Mouse (Mus musculus) thymus, postnatal 36 days (tissue): ENCODE measurements at regions not wholly inside any gene's neighbourhood (a gene's known extent, or its start where the extent isn't known, plus 50 kb on each side); places are given as distances from the start of the nearest gene placed in this dataset.

Source experiments
- DNase-seq, 2 experiments: peaks; one replicate each; pipeline ENCODE4 v3.0.0; 2022; ENCODE audit warnings: mixed read lengths in 2 of 2

DNA sequence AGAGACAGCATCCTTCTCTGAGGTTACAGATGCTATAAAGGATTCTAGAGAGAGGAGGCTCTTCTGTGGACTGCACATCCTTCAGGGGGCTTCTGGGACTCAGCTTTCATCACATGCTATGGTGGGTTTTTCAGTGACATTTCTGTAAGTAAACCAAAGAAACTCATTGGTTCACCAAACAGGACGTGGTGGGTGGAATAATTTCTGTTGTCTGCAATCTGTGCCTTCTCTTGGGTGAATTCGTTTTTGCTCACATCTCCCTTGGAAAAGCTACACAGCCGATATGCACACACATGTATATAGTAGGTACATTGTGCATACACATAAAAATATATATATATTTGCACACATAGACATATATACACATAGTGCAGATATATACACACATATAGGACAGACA is 110.2 kb downstream of the Chst1 start:
- DNase-seq, result no peak

GRCm38 (mm10) chr2:92711122-92711777 is 111.7 kb downstream of the Chst1 start:
- DNase-seq, result no peak

DNA sequence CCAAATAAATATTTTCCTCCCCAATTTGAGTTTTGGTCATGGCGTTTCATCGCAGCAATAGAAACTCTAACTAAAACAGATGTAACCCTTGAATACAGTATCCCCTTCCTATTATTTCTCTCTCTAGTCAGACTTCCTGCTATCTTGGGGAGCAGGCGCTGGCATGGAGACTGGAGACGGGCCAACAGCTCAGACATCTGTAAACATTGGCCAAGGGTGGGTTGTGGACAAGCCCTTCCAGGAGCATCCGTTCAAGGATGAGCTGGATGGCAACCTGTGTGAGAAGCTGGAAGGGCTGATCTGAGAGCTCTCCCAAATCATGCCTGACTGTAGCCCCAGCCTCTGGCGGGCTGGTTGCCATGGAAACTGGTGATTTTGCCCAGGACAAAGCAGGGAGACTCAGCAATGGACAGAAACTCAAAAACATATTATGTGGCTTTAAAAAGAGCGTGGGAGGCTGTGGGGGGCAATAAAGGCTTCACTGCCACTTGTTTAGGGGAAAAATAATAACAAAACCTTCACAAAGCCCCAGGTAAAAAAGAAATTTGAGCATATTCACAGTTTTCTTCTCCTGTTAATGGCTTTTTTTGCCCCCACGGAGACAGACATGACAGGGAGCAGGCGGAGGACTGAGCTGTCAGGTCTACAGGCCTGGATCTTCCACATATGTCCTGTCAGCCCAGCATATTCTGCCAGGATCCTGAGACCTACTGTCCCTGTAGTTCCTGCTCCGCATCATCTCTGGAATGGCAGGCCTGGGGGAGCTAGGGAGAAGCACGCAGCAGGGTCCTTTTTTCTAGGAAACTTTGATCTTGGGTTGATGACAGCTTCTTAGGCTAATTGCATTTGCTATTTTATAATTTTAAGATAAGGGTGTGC is 113.0 kb downstream of the Chst1 start:
- DNase-seq, result no peak

- DNase-seq, result no peak
These were observed 118.2 kb downstream of the Chst1 start for GRCm38 (mm10) chr2:92717706-92718105.

GRCm38 (mm10) chr2:92721951-92722350 is 122.4 kb downstream of the Chst1 start:
- DNase-seq, result no peak

DNA sequence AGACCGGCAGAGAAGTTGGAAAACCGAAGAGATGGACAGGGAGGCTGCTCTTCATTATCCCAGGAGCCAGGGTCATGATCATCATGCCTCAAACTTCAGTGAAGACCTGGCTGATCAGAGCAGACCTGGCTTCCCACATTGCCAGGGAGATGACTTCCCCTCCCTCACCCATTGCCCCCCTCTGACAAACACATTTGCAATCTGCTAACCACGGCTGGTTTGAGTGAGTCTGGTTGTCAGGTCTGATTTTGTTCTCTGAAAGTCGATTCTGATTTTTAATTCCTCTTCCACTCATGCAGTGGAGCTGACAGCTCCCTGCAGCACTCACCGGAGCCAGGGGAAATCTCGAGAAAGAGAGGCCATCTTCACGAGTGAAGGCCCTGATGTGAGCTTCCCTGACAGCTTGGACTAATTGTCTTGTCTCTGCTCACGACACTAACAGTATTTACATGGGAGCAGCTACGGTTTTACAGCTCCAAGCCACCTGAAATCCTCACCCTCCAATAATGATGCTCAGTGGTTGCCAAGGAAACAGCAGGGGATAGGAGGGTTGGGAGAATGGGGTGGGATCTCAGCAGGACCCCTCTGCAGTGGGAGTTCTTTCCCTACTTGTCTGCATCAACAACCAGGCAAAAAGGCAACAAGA is 124.2 kb downstream of the Chst1 start:
- no peak for DNase-seq

GRCm38 (mm10) chr2:92726640-92727039 is 127.1 kb downstream of the Chst1 start:
- no peak for DNase-seq

- DNase-seq, result no peak
These were observed 127.7 kb downstream of the Chst1 start for GRCm38 (mm10) chr2:92727241-92727640.

- no peak for DNase-seq
These were observed 128.9 kb downstream of the Chst1 start for GRCm38 (mm10) chr2:92728388-92728787.

DNA sequence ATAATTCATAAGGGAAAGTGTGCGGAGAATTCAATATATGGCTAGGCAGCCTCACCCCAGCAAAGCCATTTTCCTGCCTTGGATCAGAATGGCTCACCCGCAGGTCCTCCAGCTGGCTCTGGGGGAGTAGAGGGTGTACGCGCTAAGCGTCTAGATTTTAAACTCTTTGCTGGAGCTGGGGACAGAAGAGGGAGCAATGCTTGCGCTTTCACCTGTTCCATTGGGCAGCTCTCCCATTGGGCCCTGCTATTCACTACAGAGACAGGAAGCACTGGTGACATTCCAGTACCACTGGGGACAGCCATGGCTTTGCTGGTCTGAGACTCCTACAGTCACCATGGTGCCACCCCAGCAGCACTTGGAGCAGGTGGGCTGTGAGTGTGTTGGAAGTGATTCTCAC is 130.9 kb downstream of the Chst1 start:
- DNase-seq, result no peak

DNA sequence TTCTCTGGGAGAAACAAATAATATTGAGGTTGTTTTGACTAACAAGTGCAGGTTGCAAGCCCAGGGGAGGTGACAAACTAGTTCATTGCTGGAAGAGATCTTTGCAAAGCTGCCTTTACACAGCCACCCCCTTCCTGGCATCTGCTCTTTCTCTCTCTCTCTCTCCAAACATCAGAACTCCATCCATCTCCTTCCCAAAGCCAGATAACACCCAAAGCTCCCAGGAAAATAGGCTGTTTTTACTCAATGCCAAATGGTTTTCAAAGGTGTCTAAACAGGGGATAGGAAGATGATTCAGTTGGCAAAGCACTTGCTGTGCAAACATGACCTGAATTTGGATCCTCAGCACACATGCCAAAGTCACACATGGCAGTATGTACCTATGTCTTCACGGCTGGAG is 133.9 kb downstream of the Chst1 start:
- DNase-seq, result no peak

DNA sequence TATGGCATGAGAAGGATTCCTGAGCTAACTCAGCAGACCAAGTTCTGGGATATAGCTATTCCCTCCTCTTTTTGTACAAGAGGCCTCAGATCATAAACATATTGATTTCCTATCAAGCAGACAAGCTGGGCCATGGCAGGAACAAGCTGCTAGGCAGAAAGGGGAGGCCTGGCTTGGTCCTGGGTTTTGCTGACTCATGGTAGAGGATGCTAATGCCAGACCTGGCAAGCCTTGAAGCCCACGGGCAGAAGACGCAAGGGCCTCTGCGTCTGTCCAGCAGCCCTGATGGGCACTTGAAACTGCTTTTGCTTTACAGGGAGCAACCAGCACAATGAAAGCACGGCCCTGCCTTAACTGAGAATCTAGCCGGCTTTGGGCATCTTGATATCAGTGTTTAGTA is 136.3 kb downstream of the Chst1 start:
- no peak for DNase-seq

- DNase-seq, result no peak
These were observed 137.8 kb downstream of the Chst1 start for GRCm38 (mm10) chr2:92737301-92737700.

DNA sequence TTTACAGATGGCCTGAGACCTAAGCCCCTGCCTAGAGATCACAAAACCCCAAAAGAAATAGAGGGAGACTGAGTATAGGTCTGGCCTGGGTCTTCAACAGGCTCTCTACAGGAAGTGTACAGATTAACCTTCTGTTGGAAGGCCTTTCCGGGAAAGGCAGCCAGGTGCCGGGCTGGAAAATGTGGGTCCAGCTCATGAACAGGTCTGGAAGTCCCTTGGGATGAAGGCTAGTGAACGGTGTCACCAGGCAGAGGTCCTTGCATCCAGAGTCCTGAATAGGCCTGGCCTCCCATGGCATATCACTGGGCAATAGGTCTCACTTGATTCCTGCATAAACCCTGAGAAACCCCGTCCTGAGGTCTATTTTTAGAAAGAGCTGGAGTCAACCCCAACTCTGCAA is 140.1 kb downstream of the Chst1 start:
- no peak for DNase-seq

DNA sequence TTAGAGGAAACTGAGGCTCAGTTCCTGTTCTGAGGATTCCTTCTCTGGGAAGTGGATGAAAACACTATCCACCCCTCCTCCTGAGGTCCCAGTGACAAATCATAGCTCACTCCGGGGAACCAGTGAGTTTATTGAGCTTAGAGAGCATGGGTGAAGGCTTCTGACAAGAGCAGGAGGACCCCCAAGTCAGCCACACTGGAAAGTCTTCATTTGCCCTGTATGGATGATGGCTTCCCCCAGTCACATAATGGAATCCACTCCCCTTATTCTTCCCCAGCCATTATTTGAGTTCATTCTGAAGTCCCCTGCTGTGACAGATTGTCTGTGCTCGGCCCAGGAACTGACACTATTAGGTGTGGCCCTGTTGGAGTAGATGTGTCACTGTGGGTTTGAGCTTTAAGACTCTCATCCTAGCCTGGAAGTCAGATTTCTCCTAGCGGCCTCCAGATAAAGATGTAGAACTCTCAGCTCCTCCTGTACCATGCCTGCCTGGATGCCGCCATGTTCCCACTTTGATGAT is 141.3 kb downstream of the Chst1 start:
- DNase-seq, result no peak

GRCm38 (mm10) chr2:92742025-92742424 is 142.5 kb downstream of the Chst1 start:
- DNase-seq, result no peak

DNA sequence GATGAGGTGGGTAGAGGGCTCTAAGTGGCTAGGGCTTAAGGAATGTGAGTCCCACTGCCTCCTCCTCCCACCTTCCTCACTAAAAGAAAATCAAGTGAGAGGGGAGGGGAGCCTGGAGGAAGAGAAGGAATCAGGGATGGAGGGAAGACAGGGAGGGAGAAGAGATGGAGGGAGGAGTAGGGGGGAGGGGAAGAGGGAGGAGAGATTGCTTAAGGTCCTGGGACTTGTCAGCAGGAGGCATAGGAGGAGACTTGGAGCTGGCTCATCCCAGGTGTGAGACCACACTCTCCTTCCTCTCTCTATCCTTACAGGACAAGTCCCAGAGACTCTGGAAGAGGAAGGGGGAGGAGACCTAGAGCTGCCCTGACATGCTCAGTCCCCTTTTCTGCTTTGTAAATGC is 143.2 kb downstream of the Chst1 start:
- no peak for DNase-seq

DNA sequence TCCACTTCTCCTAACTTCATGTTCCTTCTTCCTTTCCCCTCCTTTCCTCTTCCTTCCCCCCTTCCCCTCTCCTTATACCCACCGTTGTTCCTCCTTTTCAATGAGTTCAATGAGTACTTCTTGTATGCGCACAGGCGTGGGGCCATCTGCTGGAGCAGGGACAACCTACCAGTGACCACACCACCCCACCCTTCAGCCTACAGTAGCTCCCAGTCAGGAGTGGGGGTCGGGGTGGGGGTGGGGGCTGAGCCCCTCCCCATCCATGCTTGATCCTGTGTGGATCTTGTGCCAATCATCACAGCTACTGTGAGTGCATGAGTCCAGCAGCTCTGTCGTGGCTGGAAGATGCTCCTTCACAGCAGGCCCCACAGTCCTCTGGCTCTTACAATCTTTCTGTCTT is 143.6 kb downstream of the Chst1 start:
- DNase-seq, result no peak

GRCm38 (mm10) chr2:92743911-92744310 is 144.4 kb downstream of the Chst1 start:
- DNase-seq, result no peak

- DNase-seq, result no peak
These were observed 147.9 kb downstream of the Chst1 start for GRCm38 (mm10) chr2:92747406-92747805.

DNA sequence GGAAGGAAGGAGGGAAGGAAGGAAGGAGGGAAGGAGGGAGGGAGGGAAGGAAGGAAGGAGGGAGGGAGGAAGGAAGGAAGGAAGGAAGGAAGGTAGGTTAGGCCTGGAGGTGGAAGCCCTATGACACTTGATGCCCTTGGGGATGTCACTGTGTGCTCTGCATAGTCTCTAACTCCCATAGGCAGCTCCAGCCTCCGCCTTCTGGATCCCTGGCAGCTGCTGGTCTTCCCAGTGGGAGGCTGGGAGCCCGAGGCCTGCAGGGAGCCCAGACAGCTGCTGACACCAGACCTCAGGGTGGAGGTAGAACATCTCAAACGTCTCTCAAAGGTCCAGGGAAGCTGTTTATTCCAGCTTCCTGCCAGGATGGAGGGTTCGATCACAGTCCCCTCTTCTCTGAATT is 150.6 kb downstream of the Chst1 start:
- DNase-seq, result no peak

DNA sequence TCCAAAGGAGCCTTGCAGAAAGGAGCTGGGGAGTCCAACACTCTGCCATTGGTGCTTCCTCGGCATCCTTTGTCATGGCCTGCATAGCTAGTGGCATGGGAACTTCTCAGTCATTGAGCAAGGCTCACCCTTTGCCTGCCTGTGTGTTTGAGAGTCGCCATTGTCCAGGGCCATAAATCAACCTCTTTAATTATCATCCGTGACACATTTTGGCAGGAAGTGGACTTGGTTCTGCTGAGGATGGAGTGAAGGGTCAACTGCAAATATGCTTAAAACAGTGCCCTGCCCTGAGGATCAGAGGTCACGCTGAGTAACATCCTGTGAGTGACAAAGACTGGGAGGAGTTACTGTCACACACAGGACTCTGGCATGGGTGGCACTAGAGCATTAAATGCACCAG is 151.2 kb downstream of the Chst1 start:
- no peak for DNase-seq

DNA sequence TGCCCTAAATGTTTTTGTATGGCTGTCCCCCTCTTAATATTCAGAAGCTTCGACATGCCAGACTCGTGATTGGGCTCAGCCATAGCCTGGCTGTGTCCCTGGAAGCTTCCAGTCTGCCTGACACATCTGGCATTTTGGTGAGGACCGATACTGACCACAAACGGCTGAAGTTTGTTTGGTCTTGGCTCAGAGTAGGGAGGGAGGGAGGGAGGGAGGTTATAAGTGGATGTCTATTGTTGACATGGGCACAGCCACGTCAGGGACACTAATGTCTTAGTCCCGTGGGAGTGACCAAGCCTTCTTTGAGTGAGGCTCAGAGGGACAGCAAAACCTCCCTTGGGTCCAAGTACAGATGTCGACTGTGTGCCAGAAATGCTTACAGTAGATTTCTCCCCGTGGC is 151.7 kb downstream of the Chst1 start:
- no peak for DNase-seq

GRCm38 (mm10) chr2:92752156-92752555 is 152.6 kb downstream of the Chst1 start:
- no peak for DNase-seq
